Mouse (Mus musculus) lung, adult 2 months (tissue): Measurements from ENCODE around the gene Glt1d1.

Experiments
- CTCF ChIP-seq: fragments of 200-500 bp; IDR thresholded peaks from 2 replicates; pipeline ENCODE4 v1.5.1; 2011; ENCODE audit warnings: mild to moderate bottlenecking, low read length, control low read depth; ENCODE audit not compliant: insufficient read depth
- POLR2A ChIP-seq: fragments of 200-500 bp; IDR thresholded peaks from 2 replicates; pipeline ENCODE4 v1.6.1; 2011; ENCODE audit warnings: low read depth, mild to moderate bottlenecking, control low read depth, low read length, borderline replicate concordance; ENCODE audit errors: extremely low read depth

DNA sequence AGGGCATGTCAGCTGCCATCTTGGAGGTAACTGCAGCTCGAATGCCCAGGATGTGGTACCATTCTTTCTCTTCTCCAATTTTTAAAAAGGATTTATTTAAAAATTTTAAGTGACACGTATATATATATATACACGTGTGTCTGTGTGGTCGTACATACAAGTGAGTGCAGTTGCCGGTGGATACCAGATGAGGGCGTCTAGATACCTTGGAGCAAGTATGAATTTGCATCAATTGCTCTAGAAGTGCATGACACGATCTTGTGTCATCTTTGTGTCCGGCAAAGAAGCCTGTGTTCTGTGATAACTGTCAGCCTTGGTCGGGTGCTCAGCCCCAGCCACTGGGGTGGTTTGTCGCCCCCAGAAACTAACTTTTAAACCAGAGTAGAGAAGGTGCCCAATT, 59.0 kb downstream of the Glt1d1 start:
- TF ChIP-seq CTCF (no peak), POLR2A (no peak)
